Mouse (Mus musculus) adrenal gland, adult 18-20 months (tissue): Measurements from ENCODE around the gene Aldh3b3. TPM values are rescaled to one million over a fixed set of nuclear protein-coding genes. Genes with fewer than 3 reads are reported as not detected.
"Not testable (repeated sequence)": the region's sequence is repeated elsewhere in the genome, so short reads cannot be mapped to it uniquely, and the experiment has no call there.

Experiments
- DNase-seq, 2 experiments: peaks; one replicate each; pipeline ENCODE4 v3.0.0; 2021 to 2022; ENCODE audit warnings: low spot score in 2 of 2
- total RNA-seq, 2 experiments: library from RNA; stranded (reverse); gene quantifications; 1 replicate in 1 of 2; 2 replicates in 1 of 2; pipeline ENCODE4 v1.2.3; 2021

The Aldh3b3 gene
- total RNA-seq, 2 experiments from 2014 or later = 0.29 to 1.0 TPM

DNA sequence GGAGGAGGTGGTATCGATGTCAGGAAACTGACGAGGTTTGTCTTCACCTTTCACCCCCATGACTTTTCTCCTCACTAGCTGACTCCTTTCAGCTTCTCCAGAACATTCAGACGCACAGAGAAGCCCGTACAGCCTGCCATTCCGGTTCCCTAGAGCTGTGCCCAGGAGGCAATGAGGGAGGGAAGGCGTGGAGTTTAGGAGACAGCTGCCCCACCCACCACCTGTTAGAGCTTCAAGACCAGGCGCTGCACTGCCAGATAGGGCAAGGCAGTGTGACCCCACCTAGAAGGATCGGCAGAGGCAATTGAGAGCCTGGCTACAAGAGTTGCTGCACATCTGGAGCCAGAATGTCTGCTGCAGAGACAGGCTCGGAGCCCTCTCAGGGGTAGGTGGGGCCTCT, 13.8 kb downstream of the Aldh3b3 start, which contains the start of gene Aldh3b2:
Gene Aldh3b2, plus strand, starts transcription at position 100 of the 400 bp plus-strand sequence.
- no peak for DNase-seq

DNA sequence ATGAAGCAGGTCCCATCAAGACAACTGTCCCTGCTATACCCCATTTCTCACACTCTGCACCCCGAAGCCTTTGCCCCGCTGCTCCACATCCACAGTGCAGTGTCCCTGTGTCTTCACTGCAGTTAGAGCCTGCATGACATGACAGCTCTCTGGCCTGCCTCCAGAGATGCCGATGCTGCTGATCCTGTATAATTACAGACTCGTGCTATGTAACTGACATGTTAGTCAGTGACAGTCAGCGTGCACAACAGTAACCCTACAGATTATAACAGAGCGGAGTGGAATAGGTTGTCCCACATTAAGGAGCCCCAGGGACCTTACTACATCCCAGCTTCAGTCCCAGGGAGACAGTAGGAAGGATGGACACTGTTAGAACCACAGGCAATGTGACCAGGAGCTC, 16.2 kb downstream of the Aldh3b3 start:
- not testable (repeated sequence) for DNase-seq

DNA sequence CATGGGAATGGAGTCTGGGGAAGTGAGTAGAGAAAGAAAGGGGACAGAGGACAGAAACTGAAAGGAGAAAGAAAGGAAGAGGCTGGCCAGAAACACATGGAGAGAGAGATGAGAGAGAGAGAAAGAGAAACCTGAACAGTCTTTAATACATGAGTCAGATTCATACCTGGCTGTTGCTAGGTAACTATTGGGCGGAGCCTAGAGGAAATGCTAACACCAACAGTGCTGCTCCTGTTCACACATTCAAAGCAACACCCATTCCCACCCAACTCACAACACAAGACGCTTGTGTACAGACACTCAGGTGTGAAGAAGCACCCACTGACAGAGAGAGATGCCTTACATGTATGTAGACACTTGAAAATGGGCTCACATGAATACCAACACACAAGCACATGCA, 17.4 kb downstream of the Aldh3b3 start:
- DNase-seq = no peak

GRCm38 (mm10) chr19:3980309-3980708, 21.9 kb downstream of the Aldh3b3 start:
- DNase-seq = peak; percentile 68 to 78

DNA sequence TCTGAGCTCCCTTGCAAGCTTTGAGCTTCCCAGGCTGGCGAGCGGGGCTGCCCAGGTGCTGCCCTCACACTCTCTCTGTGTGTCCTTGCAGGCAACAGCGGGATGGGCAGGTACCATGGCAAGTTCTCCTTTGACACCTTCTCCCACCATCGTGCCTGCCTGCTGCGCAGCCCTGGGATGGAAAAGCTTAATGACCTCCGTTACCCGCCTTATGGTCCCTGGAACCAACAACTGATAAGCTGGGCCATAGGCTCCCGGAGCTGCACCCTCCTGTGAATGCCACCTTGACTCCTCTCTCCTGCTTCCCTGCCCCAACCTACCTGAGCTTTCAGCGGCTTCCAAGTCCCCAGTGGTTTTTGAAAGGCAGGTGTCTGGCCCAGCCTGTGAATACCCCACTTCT, 22.5 kb downstream of the Aldh3b3 start:
- DNase-seq = no peak

- no peak for DNase-seq
Observed at GRCm38 (mm10) chr19:3983527-3984200, 25.2 kb downstream of the Aldh3b3 start.

GRCm38 (mm10) chr19:3985261-3985681, 26.8 kb downstream of the Aldh3b3 start:
- peak in 1 of 2 experiments; percentile 29 for DNase-seq

DNA sequence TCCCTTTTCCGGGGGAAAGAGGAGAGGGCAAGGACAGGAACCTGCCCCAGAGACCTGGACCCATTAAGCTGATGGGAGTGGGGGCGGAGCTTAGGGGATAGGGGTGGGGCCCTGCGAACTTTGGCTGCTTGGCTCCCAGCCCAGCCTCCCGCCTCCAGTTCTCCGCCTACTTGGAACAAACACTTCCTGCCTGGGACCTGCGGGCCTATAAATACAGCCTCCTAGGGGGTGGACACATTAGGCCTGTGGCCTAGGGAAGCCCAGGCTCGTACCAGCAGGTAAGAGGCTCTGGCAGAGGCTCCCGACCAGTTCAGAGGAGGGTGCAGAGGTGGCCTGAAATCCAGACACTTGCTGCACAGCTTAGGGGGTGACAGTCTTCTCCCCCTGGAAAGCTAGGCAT, 27.9 kb downstream of the Aldh3b3 start, which contains the start of gene Acy3:
Gene Acy3, plus strand, starts transcription at position 237 of the 400 bp plus-strand sequence.
- DNase-seq = peak; percentile 75 to 79

GRCm38 (mm10) chr19:3988066-3988465, 29.6 kb downstream of the Aldh3b3 start:
- DNase-seq = no peak

DNA sequence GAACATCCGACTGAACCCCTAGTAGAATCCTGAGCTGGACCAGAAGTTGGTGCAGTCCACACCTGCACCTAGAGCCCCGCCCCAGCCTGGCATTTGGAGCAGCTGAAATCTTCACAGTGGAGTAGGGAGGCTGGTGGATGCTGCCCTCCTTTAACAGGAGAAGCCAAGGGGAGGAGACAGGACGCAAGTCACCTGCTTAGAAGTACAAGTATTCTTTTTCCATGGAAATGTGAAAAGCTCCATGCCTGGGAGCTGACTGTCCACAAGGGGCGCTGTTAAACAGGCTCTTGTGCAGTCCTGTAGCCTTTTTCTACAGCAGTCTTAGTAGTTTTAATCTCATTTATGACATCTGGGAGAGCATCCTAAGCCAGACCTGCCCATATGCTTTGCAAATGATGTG, 30.3 kb downstream of the Aldh3b3 start:
- DNase-seq = no peak

GRCm38 (mm10) chr19:3990804-3991203, 32.4 kb downstream of the Aldh3b3 start:
- no peak for DNase-seq

DNA sequence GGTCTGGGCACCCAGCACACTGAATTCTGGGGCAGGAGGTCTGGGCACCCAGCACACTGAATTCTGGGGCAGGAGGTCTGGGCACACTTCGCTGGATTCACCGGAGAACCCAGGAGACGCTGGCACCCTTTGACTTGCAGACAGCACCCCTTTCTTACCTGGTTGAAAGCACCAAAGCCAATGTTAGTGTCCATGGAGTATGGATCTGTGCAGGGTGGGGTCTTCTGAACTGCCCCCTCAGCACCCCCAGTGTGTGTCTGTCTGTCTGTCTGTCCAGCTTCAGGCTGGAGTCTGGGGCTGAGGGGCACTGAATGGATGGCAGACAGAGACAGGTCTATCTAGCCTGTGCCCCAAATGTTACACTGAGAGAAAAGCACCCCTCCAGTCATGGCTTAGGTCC, 33.1 kb downstream of the Aldh3b3 start:
- no peak for DNase-seq

DNA sequence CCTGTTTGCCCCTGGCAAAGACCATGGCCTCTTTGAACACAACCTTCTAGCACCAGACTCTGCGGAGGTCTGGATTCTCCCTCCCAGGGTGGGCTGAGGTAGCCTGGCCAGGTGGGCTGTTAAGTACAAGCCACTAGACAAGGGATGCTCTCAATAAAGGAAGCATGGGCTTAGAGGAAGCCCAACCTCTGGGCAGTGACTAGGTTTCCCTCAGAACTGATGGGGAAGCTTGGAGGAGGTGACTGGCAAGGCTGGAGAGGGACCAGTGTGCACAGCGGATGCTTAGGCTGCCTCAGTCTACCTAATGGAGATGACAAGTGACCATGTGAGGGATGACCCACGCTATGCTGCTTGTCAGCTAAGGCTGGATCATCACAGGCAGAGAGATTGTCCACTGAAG, 33.5 kb downstream of the Aldh3b3 start:
- DNase-seq = no peak

- DNase-seq = no peak
Observed at GRCm38 (mm10) chr19:3992416-3992815, 34.0 kb downstream of the Aldh3b3 start, which contains the start of gene Tbx10. Gene Tbx10, plus strand, starts transcription at chr19:3992752.

- DNase-seq = no peak
Observed at GRCm38 (mm10) chr19:3994932-3995331, 36.5 kb downstream of the Aldh3b3 start.

- no peak for DNase-seq
Observed at GRCm38 (mm10) chr19:3995505-3995904, 37.1 kb downstream of the Aldh3b3 start.

DNA sequence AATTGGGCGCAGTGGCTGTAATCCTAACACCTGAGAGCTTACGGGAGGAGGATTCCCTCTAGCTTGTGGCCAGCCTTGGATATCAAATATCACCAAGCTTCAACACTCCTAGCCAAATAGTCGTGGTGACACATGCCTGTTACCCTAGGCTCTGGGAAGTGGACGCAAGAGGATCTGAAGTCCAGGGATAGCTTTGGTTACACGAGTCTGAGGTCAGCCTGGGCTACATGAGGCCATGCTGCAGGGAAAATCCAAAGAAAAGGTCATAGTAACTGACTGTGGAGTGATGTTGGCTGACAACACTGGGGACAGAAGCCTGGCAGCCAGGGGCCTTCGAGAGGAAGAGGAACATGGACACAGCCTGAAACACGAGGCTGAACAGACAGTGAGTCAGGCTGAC, 37.7 kb downstream of the Aldh3b3 start:
- no peak for DNase-seq

- DNase-seq = no peak
Observed at GRCm38 (mm10) chr19:3996747-3997146, 38.3 kb downstream of the Aldh3b3 start.

GRCm38 (mm10) chr19:3997231-3997630, 38.8 kb downstream of the Aldh3b3 start:
- no peak for DNase-seq

GRCm38 (mm10) chr19:3998335-3998734, 39.9 kb downstream of the Aldh3b3 start:
- DNase-seq = no peak

GRCm38 (mm10) chr19:3999121-3999730, 40.8 kb downstream of the Aldh3b3 start:
- DNase-seq = no peak

DNA sequence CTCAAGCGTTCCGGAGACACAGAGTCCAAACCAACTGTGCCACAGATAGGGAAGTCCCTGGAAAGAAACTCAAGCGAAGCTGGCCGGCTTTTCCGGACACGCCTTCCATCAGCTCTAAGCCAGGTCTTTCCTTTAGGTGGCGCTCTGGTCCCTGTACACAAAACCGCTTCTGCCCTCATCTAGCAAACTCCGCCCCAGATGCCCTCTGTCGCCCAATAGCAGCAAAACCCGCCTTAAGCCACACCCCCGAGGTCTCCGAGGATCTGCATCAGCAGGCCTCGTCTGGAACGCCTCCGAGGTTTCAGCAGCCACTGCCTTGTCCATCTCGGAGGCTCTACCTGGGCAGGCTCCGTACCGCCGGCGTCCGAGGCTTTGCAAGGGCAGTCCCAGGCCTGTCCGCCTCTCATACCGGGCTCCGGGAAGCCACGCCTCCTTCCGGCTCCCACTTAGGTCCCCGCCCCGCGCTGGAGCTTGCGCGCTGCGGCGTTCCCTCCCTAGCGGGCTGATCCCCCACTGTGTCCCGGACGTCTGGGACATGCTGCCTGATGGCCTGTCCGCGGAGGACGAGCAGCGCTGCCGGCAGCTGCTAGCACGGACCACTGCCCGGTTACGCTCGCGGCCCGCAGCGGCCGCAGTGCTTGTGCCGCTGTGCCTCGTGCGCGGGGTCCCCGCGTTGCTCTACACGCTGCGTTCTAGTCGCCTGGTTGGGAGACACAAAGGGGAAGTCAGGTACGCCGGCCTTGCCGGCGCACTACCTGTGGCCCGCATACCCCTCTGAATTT, 41.9 kb downstream of the Aldh3b3 start, which contains the start of the genes Nudt8 and Gm49405:
Gene Nudt8, plus strand, starts transcription at position 462 of the 782 bp plus-strand sequence.
Gene Gm49405, plus strand, starts transcription at position 508 of the 782 bp plus-strand sequence.
- peak; percentile 87 to 88 for DNase-seq
